Mouse (Mus musculus): ENCODE results near the gene Dnph1. TPM values are rescaled to one million over a fixed set of nuclear protein-coding genes. Genes with fewer than 3 reads are reported as not detected.

The Dnph1 gene
- polyA plus RNA-seq (2016; fragmentation: Nextera tagmentation; extraction: Ambion mirVana): 85.2 and 98.4 TPM in 2 replicates

GRCm38 (mm10) chr17:46496623-46497434 is at the start of gene Dnph1:
Gene Dnph1 (plus strand): TSS chr17:46496711.
- Histone ChIP-seq H3K27me3 (ENCODE audit: low read depth, poor library complexity, severe bottlenecking) (peaks cover 26% of the 10 kb centered on the region), H3K36me3 (peaks cover 39% of the 10 kb centered on the region), H3K4me1 (peaks cover 23% of the 10 kb centered on the region), H3K27ac (replicated peaks) (peak within 1 kb of the TSS; percentile 93), H3K4me3 (peak within 1 kb of the TSS; percentile 80), H3K9me3 (replicated peaks) (no peaks in the 10 kb centered on the region)
- DNase-seq (ENCODE audit: low spot score): peak; percentile 91
- under 1% methylated on average over 44 of the region's 44 CpGs for WGBS

- 32% methylated on average over 5 of the region's 5 CpGs for WGBS
- Histone ChIP-seq H3K4me3 (0 out of 2 replicates have a peak overlapping the region, but pooled peaks have one; percentile 2), H3K4me1 (peaks cover 45% of the 10 kb centered on the region), H3K27me3 (ENCODE audit: low read depth, poor library complexity, severe bottlenecking) (peaks cover 61% of the 10 kb centered on the region), H3K9me3 (replicated peaks) (no peaks in the 10 kb centered on the region), H3K27ac (replicated peaks) (peak overlapping the region; percentile 81; the same call in 1 of the 2 replicates), H3K36me3 (no peaks in the 10 kb centered on the region)
- DNase-seq (ENCODE audit: low spot score): no peak
Measured at GRCm38 (mm10) chr17:46452683-46453082, 43.8 kb upstream of the Dnph1 start.

- Histone ChIP-seq H3K9me3 (replicated peaks) (no peaks in the 10 kb centered on the region), H3K27me3 (ENCODE audit: low read depth, poor library complexity, severe bottlenecking) (peaks cover 69% of the 10 kb centered on the region), H3K4me3 (peak overlapping the region; percentile 58), H3K27ac (replicated peaks) (peak overlapping the region; percentile 81), H3K4me1 (peaks cover 51% of the 10 kb centered on the region), H3K36me3 (no peaks in the 10 kb centered on the region)
- WGBS: 8% methylated on average over 13 of the region's 13 CpGs
- DNase-seq (ENCODE audit: low spot score): no peak
Measured at GRCm38 (mm10) chr17:46453302-46453948, 43.1 kb upstream of the Dnph1 start.

- Histone ChIP-seq H3K27ac (replicated peaks) (peak overlapping the region; percentile 81), H3K27me3 (ENCODE audit: low read depth, poor library complexity, severe bottlenecking) (peaks cover 74% of the 10 kb centered on the region), H3K36me3 (no peaks in the 10 kb centered on the region), H3K4me1 (peaks cover 53% of the 10 kb centered on the region), H3K9me3 (replicated peaks) (no peaks in the 10 kb centered on the region), H3K4me3 (peak overlapping the region; percentile 58)
- 2% methylated on average over 26 of the region's 26 CpGs for WGBS
- DNase-seq (ENCODE audit: low spot score): peak; percentile 33
Measured at GRCm38 (mm10) chr17:46453970-46454411, 42.5 kb upstream of the Dnph1 start.

- Histone ChIP-seq H3K4me3 (peak overlapping the region; percentile 58), H3K9me3 (replicated peaks) (no peaks in the 10 kb centered on the region), H3K36me3 (no peaks in the 10 kb centered on the region), H3K27ac (replicated peaks) (peak overlapping the region; percentile 81), H3K27me3 (ENCODE audit: low read depth, poor library complexity, severe bottlenecking) (peaks cover 80% of the 10 kb centered on the region), H3K4me1 (peaks cover 53% of the 10 kb centered on the region)
- WGBS: under 1% methylated on average over 9 of the region's 9 CpGs
- DNase-seq (ENCODE audit: low spot score): peak; percentile 35
Measured at GRCm38 (mm10) chr17:46454539-46454938, 42.0 kb upstream of the Dnph1 start.

- Histone ChIP-seq H3K4me3 (peak overlapping the region; percentile 58), H3K27me3 (ENCODE audit: low read depth, poor library complexity, severe bottlenecking) (peaks cover 86% of the 10 kb centered on the region), H3K36me3 (0 out of 2 replicates have a peak, but pooled peaks cover 4% of the 10 kb centered on the region), H3K4me1 (peaks cover 53% of the 10 kb centered on the region), H3K27ac (replicated peaks) (peak overlapping the region; percentile 81), H3K9me3 (replicated peaks) (no peaks in the 10 kb centered on the region)
- WGBS: 2% methylated on average over 33 of the region's 33 CpGs
- DNase-seq (ENCODE audit: low spot score): peak; percentile 65
Measured at GRCm38 (mm10) chr17:46455110-46455691, 41.3 kb upstream of the Dnph1 start.

GRCm38 (mm10) chr17:46457791-46458190 is 38.7 kb upstream of the Dnph1 start:
- Histone ChIP-seq H3K27ac (replicated peaks) (no peak overlapping the region), H3K9me3 (replicated peaks) (no peaks in the 10 kb centered on the region), H3K27me3 (ENCODE audit: low read depth, poor library complexity, severe bottlenecking) (peaks cover 98% of the 10 kb centered on the region), H3K36me3 (0 out of 2 replicates have a peak, but pooled peaks cover 6% of the 10 kb centered on the region), H3K4me3 (no peak overlapping the region), H3K4me1 (peaks cover 59% of the 10 kb centered on the region)
- 13% methylated on average over 10 of the region's 10 CpGs for WGBS
- no peak for DNase-seq (ENCODE audit: low spot score)

- H3K9me3 ChIP-seq (replicated peaks): no peaks in the 10 kb centered on the region
- H3K36me3 ChIP-seq: 0 out of 2 replicates have a peak, but pooled peaks cover 6% of the 10 kb centered on the region
- H3K27ac ChIP-seq (replicated peaks): no peak overlapping the region
- DNase-seq (ENCODE audit: low spot score): no peak
- peaks cover 94% of the 10 kb centered on the region for H3K27me3 ChIP-seq (ENCODE audit: low read depth, poor library complexity, severe bottlenecking)
- no peak overlapping the region for H3K4me3 ChIP-seq
- WGBS: 66% methylated on average over 3 of the region's 3 CpGs
- H3K4me1 ChIP-seq: peaks cover 52% of the 10 kb centered on the region
Measured at GRCm38 (mm10) chr17:46458439-46458838, 38.1 kb upstream of the Dnph1 start.

- H3K4me3 ChIP-seq: peak overlapping the region; percentile 47
- DNase-seq (ENCODE audit: low spot score): no peak
- WGBS: 2% methylated on average over 32 of the region's 32 CpGs
- H3K27ac ChIP-seq (replicated peaks): no peak overlapping the region
- H3K36me3 ChIP-seq: peaks cover 6% of the 10 kb centered on the region; the same call in 1 of the 2 replicates
- H3K4me1 ChIP-seq: peaks cover 30% of the 10 kb centered on the region
- H3K9me3 ChIP-seq (replicated peaks): no peaks in the 10 kb centered on the region
- H3K27me3 ChIP-seq (ENCODE audit: low read depth, poor library complexity, severe bottlenecking): peaks cover 71% of the 10 kb centered on the region
Measured at GRCm38 (mm10) chr17:46460673-46461072, 35.8 kb upstream of the Dnph1 start.

- WGBS: 9% methylated on average over 8 of the region's 8 CpGs
- Histone ChIP-seq H3K9me3 (replicated peaks) (no peaks in the 10 kb centered on the region), H3K4me3 (peak overlapping the region; percentile 47), H3K27ac (replicated peaks) (no peak overlapping the region), H3K36me3 (peaks cover 9% of the 10 kb centered on the region), H3K4me1 (peaks cover 23% of the 10 kb centered on the region), H3K27me3 (ENCODE audit: low read depth, poor library complexity, severe bottlenecking) (peaks cover 65% of the 10 kb centered on the region)
- DNase-seq (ENCODE audit: low spot score): no peak
Measured at GRCm38 (mm10) chr17:46461347-46461746, 35.2 kb upstream of the Dnph1 start.

GRCm38 (mm10) chr17:46462226-46462625 is 34.3 kb upstream of the Dnph1 start:
- Histone ChIP-seq H3K4me1 (peaks cover 22% of the 10 kb centered on the region), H3K4me3 (no peak overlapping the region), H3K27me3 (ENCODE audit: low read depth, poor library complexity, severe bottlenecking) (peaks cover 56% of the 10 kb centered on the region), H3K36me3 (peaks cover 18% of the 10 kb centered on the region), H3K9me3 (replicated peaks) (no peaks in the 10 kb centered on the region), H3K27ac (replicated peaks) (no peak overlapping the region)
- WGBS: 79% methylated on average over 5 of the region's 5 CpGs
- DNase-seq (ENCODE audit: low spot score): no peak

GRCm38 (mm10) chr17:46467830-46468229 is 28.7 kb upstream of the Dnph1 start:
- Histone ChIP-seq H3K4me3 (no peak overlapping the region), H3K36me3 (peaks cover 57% of the 10 kb centered on the region), H3K4me1 (peaks cover 4% of the 10 kb centered on the region; the same call in 1 of the 2 replicates), H3K9me3 (replicated peaks) (no peaks in the 10 kb centered on the region), H3K27ac (replicated peaks) (no peak overlapping the region), H3K27me3 (ENCODE audit: low read depth, poor library complexity, severe bottlenecking) (peaks cover 2% of the 10 kb centered on the region; the same call in 1 of the 2 replicates)
- no peak for DNase-seq (ENCODE audit: low spot score)
- 84% methylated on average over 9 of the region's 9 CpGs for WGBS

Data from midbrain, embryonic 10.5 days (tissue).